Mouse (Mus musculus): Measurements from ENCODE around the gene Phf12. TPM values are rescaled to one million over a fixed set of nuclear protein-coding genes. Genes with fewer than 3 reads are reported as not detected.

The Phf12 gene
- total RNA-seq, 2 experiments from 2014 or later, result 43.9 to 52.6 TPM

DNA sequence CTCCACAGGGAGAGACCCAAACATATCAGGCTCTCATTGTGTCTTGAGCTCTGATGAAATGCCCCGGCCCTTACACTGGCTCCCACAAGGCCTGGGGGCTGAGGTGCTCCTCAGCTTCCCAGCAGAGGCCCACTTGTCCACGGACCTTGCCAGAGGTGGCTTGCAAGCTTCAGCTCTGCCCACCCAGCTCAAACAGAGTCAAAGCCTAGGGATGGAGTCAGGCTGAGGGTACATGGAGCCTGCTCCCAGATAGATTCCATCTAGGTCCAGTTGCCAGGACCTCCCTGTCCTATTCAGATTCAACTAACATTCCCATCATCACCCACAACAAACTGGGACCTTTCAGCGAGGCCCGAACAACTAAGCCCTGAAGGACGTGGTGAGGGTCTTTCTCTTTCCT lies 89.4 kb downstream of the Phf12 start:
- DNase-seq (ENCODE audit: low spot score in 2 of 2), result no peak

GRCm38 (mm10) chr11:78072425-78073130 lies 90.0 kb downstream of the Phf12 start:
- no peak for DNase-seq (ENCODE audit: low spot score in 2 of 2)

- no peak for DNase-seq (ENCODE audit: low spot score in 2 of 2)
Measured at GRCm38 (mm10) chr11:78073577-78074276, 91.2 kb downstream of the Phf12 start.

- no peak for DNase-seq (ENCODE audit: low spot score in 2 of 2)
Measured at GRCm38 (mm10) chr11:78074277-78074652, 91.7 kb downstream of the Phf12 start.

- DNase-seq (ENCODE audit: low spot score in 2 of 2), result no peak
Measured at GRCm38 (mm10) chr11:78074666-78075065, 92.1 kb downstream of the Phf12 start.

Small RNA genes within 50 kb of the gene (microRNA-seq; reads per million reads assigned to microRNA genes)
- gene Mir144 (9.6 to 50.9 reads per million in 2 experiments), gene Mir451a (0 reads per million in 2 experiments), gene Mir451b (0 reads per million in 2 experiments)

Other genes starting within 250 kb of the Phf12 start
- gene Myo18a, start 219.5 kb upstream of the Phf12 start, total RNA-seq (2021), result 100 to 1,000 TPM; 159 to 173 TPM
- not detected for gene Gm10277, start 195.0 kb upstream of the Phf12 start, total RNA-seq (2021)
- gene Pipox, start 88.7 kb upstream of the Phf12 start, total RNA-seq (2021), result 1 to 10 TPM in 1 of 2 experiments, under 1 TPM in 1; 0.88 to 1.4 TPM
- 100 to 1,000 TPM; 162 to 163 TPM for gene Sez6, start 52.0 kb upstream of the Phf12 start, total RNA-seq (2021)
- gene Dhrs13, start 49.5 kb downstream of the Phf12 start, total RNA-seq (2021), result 10 to 100 TPM; 11.2 to 11.3 TPM
- gene Flot2, start 55.2 kb downstream of the Phf12 start, total RNA-seq (2021), result 100 to 1,000 TPM; 109 to 122 TPM
- gene Eral1, start 97.6 kb downstream of the Phf12 start, total RNA-seq (2021), result 10 to 100 TPM; 19.7 to 20.8 TPM
- gene Fam222b, start 111.9 kb downstream of the Phf12 start, total RNA-seq (2021), result 10 to 100 TPM; 26.7 to 30.7 TPM
- 10 to 100 TPM; 33.8 to 34.9 TPM for gene Traf4, start 182.8 kb downstream of the Phf12 start, total RNA-seq (2021)
- 1 to 10 TPM; 4.2 to 4.7 TPM for gene Nek8, start 193.9 kb downstream of the Phf12 start, total RNA-seq (2021)
- gene Tlcd1, start 194.0 kb downstream of the Phf12 start, total RNA-seq (2021), result 10 to 100 TPM; 33.0 to 37.0 TPM
- 100 to 1,000 TPM; 674 to 733 TPM for gene Rpl23a, start 200.8 kb downstream of the Phf12 start, total RNA-seq (2021)
- gene Rab34, start 205.7 kb downstream of the Phf12 start, total RNA-seq (2021), result 10 to 100 TPM; 34.1 to 40.0 TPM
- gene Proca1, start 210.6 kb downstream of the Phf12 start, total RNA-seq (2021), result 1 to 10 TPM; 6.7 to 6.9 TPM

Data from layer of hippocampus, postnatal 14 days (tissue).